24 mouse cellular contexts compared by ENCODE assay signal in genomic region chr13:112081935-112082334, GRCm38 (mm10).
DNase-seq lines count a peak whose midpoint lies in the region; ATAC-seq and TF ChIP-seq lines count a peak whose summit lies in the region.
"Had no signal": no experiment of that assay in that cellular context is flagged by ENCODE, and none has a peak within 500 bp of the region (broad histone marks: within the 10 kb centered on the region; RNA-seq: fewer than 3 reads in every experiment).

No protein-coding gene starts in this region.

- TF ChIP-seq POLR2A in small intestine, adult 2 months (IDR thresholded peaks at IDR 0.05; ENCODE audit: low read depth, low read length) = no peak

- 37% methylated on average over 3 of the region's 3 CpGs for WGBS in intestine, postnatal 0 days
- WGBS in intestine, embryonic 15.5 days = 73% methylated on average over 3 of the region's 3 CpGs
- 85% methylated on average over 3 of the region's 3 CpGs for WGBS in kidney, embryonic 15.5 days
- WGBS in small intestine, adult 2 months = 27% methylated on average over 3 of the region's 3 CpGs

- no peak overlapping the region for H3K4me2 ChIP-seq in intestine, postnatal 0 days (replicated peaks; ENCODE audit: low read depth)
- H3K4me2 ChIP-seq in intestine, embryonic 15.5 days (replicated peaks) = no peak overlapping the region
- no peak overlapping the region for H3K4me2 ChIP-seq in kidney, embryonic 15.5 days
- H3K4me2 ChIP-seq: embryonic facial prominence, embryonic 13.5 days; embryonic facial prominence, embryonic 15.5 days; forebrain, embryonic 12.5 days had no signal

- H3K9ac ChIP-seq in intestine, postnatal 0 days (ENCODE audit: low read depth, low read length) = no peak overlapping the region
- no peak overlapping the region for H3K9ac ChIP-seq in intestine, embryonic 15.5 days
- no peak overlapping the region for H3K9ac ChIP-seq in kidney, embryonic 15.5 days
- H3K9ac ChIP-seq: embryonic facial prominence, embryonic 13.5 days; embryonic facial prominence, embryonic 15.5 days; forebrain, embryonic 12.5 days had no signal

- peak; percentile 43 for DNase-seq in kidney, adult 9 months
- DNase-seq in adrenal gland, postnatal 25 days = no peak
- DNase-seq: adrenal gland, adult 2 months; adrenal gland, postnatal 10 days; adrenal gland, postnatal 36 days; cerebellum, adult 11 months; cerebellum, adult 18-20 months; cerebellum, adult 8-10 months; cerebellum, adult 9-11 months; cerebellum, postnatal 14 days; cerebellum, postnatal 36 days; embryo, embryonic 11 days had no signal

- no peaks in the 10 kb centered on the region for H3K27me3 ChIP-seq in intestine, postnatal 0 days (replicated peaks; ENCODE audit: control insufficient read depth, insufficient read depth, low read length)
- no peaks in the 10 kb centered on the region for H3K27me3 ChIP-seq in intestine, embryonic 15.5 days (replicated peaks)
- H3K27me3 ChIP-seq in kidney, embryonic 15.5 days = no peaks in the 10 kb centered on the region
- no peaks in the 10 kb centered on the region for H3K27me3 ChIP-seq in small intestine, adult 2 months (ENCODE audit: control insufficient read depth, insufficient read depth, low read length)
- H3K27me3 ChIP-seq: embryonic facial prominence, embryonic 13.5 days; embryonic facial prominence, embryonic 15.5 days; forebrain, embryonic 12.5 days had no signal

- TF ChIP-seq CTCF in intestine, postnatal 0 days (IDR thresholded peaks at IDR 0.05; ENCODE audit: low read depth) = no peak
- no peak for TF ChIP-seq CTCF in small intestine, adult 2 months (IDR thresholded peaks at IDR 0.05; ENCODE audit: extremely low read depth, insufficient read length, insufficient replicate concordance, low read depth, low read length)

- ATAC-seq in intestine, postnatal 0 days = peak; percentile 59
- no peak for ATAC-seq in intestine, embryonic 15.5 days
- ATAC-seq in kidney, embryonic 15.5 days (replicated peaks; ENCODE audit: low FRiP score) = no peak
- ATAC-seq: forebrain, embryonic 14.5 days; forebrain, embryonic 16.5 days had no signal

- no peaks in the 10 kb centered on the region for H3K36me3 ChIP-seq in intestine, postnatal 0 days (ENCODE audit: control insufficient read depth, insufficient read depth)
- no peaks in the 10 kb centered on the region for H3K36me3 ChIP-seq in intestine, embryonic 15.5 days
- no peaks in the 10 kb centered on the region for H3K36me3 ChIP-seq in kidney, embryonic 15.5 days
- H3K36me3 ChIP-seq in small intestine, adult 2 months (ENCODE audit: control insufficient read depth, insufficient read depth, low read length) = no peaks in the 10 kb centered on the region
- H3K36me3 ChIP-seq: embryonic facial prominence, embryonic 13.5 days; embryonic facial prominence, embryonic 15.5 days; forebrain, embryonic 10.5 days; forebrain, embryonic 12.5 days had no signal

- 0 out of 2 replicates have a peak, but pooled peaks cover 5% of the 10 kb centered on the region for H3K4me1 ChIP-seq in intestine, postnatal 0 days (replicated peaks; ENCODE audit: control insufficient read depth, insufficient read depth, low read length)
- 0 out of 2 replicates have a peak, but pooled peaks cover 3% of the 10 kb centered on the region for H3K4me1 ChIP-seq in intestine, embryonic 15.5 days (replicated peaks)
- H3K4me1 ChIP-seq in kidney, embryonic 15.5 days = peaks cover 22% of the 10 kb centered on the region
- peaks cover 9% of the 10 kb centered on the region; the same call in 1 of the 2 replicates for H3K4me1 ChIP-seq in brown adipose tissue, adult 24 weeks (ENCODE audit: control insufficient read depth, insufficient read depth, insufficient read length, low read length)
- peaks cover 4% of the 10 kb centered on the region; the same call in 1 of the 2 replicates for H3K4me1 ChIP-seq in small intestine, adult 2 months (ENCODE audit: control insufficient read depth, insufficient read depth, insufficient read length, low read length)
- H3K4me1 ChIP-seq: forebrain, embryonic 12.5 days had no signal

- no peaks in the 10 kb centered on the region for H3K9me3 ChIP-seq in intestine, postnatal 0 days (ENCODE audit: control insufficient read depth)
- no peaks in the 10 kb centered on the region for H3K9me3 ChIP-seq in intestine, embryonic 15.5 days
- H3K9me3 ChIP-seq in kidney, embryonic 15.5 days (replicated peaks) = no peaks in the 10 kb centered on the region
- H3K9me3 ChIP-seq: embryonic facial prominence, embryonic 15.5 days; forebrain, embryonic 10.5 days; forebrain, embryonic 12.5 days had no signal

- H3K27ac ChIP-seq in intestine, postnatal 0 days (ENCODE audit: low read depth, low read length) = no peak overlapping the region
- no peak overlapping the region for H3K27ac ChIP-seq in intestine, embryonic 15.5 days
- no peak overlapping the region for H3K27ac ChIP-seq in kidney, embryonic 15.5 days
- peak overlapping the region; percentile 78 for H3K27ac ChIP-seq in brown adipose tissue, adult 24 weeks (replicated peaks; ENCODE audit: low read depth, low read length)
- 0 out of 2 replicates have a peak overlapping the region, but pooled peaks have one; percentile 9 for H3K27ac ChIP-seq in small intestine, adult 2 months (ENCODE audit: insufficient read depth, low read depth, low read length)
- H3K27ac ChIP-seq: embryonic facial prominence, embryonic 13.5 days; embryonic facial prominence, embryonic 15.5 days; forebrain, embryonic 10.5 days; forebrain, embryonic 12.5 days had no signal

- H3K4me3 ChIP-seq in intestine, postnatal 0 days (ENCODE audit: low read depth, low read length) = no peak overlapping the region
- no peak overlapping the region for H3K4me3 ChIP-seq in intestine, embryonic 15.5 days (replicated peaks)
- H3K4me3 ChIP-seq in kidney, embryonic 15.5 days (replicated peaks) = no peak overlapping the region
- no peak overlapping the region for H3K4me3 ChIP-seq in brown adipose tissue, adult 24 weeks (ENCODE audit: insufficient read depth, low read depth, low read length)
- H3K4me3 ChIP-seq in small intestine, adult 2 months (ENCODE audit: low read depth, low read length) = no peak overlapping the region
- H3K4me3 ChIP-seq: embryonic facial prominence, embryonic 13.5 days; embryonic facial prominence, embryonic 15.5 days; erythroblast, embryonic 14.5 days; forebrain, embryonic 10.5 days; forebrain, embryonic 12.5 days had no signal

Comparison
In these comparisons a context has a peak if more than half of its experiments do, and no peak if none do; other contexts are left out.
1. H3K27ac ChIP-seq: peak in brown adipose tissue, adult 24 weeks (single experiment) and small intestine, adult 2 months (single experiment); none in intestine, postnatal 0 days (single experiment), intestine, embryonic 15.5 days (single experiment) and kidney, embryonic 15.5 days (single experiment).